Mouse (Mus musculus) liver, embryonic 14.5 days (tissue): ENCODE measurements around the gene Gm9945.

Experiments
- CTCF ChIP-seq: IDR thresholded peaks from 2 replicates; pipeline ENCODE4 v1.5.1; 2016; ENCODE audit warnings: antibody characterized with exemption, low read depth, control low read depth
- EP300 ChIP-seq: IDR thresholded peaks from 2 replicates; pipeline ENCODE4 v1.6.1; 2016; ENCODE audit warnings: antibody characterized with exemption, low read depth

- no peak for TF ChIP-seq CTCF
- no peak for TF ChIP-seq EP300
These were observed 45.5 kb downstream of the Gm9945 start for GRCm38 (mm10) chr11:53525461-53525860.
